Mouse (Mus musculus): ENCODE results near the gene Rbbp6.

The Rbbp6 gene

DNA sequence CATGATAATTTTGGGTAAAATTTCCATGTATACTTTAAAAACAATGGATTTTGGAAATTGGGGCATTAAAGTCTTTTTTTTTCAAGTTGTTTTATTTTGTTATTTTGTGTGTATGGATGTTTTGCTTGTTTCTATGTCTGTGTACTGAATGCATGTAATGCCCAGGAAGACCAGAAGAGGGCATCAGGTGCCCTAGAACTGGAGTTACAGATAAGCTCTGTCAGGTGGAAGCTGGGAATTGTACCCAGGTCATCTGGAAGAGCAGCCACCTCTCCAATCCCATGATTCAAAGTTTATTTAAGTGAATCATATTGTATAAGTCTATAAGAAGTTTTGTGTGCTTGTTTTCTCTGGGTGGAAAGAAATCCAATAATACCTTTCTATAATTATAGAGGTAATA, 73.8 kb downstream of the Rbbp6 start:
- in situ Hi-C loops (cut with MboI, MseI) = no loop called here

DNA sequence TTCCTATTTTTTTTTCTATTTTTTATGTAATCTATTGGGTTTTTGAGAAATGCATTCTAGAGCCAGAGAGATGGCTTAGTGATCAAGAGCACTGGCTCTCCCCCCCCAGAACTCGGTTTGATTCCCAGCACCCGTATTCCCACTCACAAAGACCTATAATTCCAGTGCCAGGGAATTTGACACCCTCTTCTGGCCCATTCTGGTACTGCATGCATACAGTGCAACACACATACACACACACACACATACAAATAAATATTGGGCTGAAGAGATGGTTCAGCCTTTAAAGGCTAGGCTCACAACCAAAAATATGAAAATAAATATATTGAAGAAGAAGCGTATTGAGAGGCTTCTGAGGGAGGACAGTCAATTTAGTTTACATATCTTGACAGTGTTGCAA, 79.7 kb downstream of the Rbbp6 start:
- in situ Hi-C loops (cut with MboI, MseI) = no loop called here

DNA sequence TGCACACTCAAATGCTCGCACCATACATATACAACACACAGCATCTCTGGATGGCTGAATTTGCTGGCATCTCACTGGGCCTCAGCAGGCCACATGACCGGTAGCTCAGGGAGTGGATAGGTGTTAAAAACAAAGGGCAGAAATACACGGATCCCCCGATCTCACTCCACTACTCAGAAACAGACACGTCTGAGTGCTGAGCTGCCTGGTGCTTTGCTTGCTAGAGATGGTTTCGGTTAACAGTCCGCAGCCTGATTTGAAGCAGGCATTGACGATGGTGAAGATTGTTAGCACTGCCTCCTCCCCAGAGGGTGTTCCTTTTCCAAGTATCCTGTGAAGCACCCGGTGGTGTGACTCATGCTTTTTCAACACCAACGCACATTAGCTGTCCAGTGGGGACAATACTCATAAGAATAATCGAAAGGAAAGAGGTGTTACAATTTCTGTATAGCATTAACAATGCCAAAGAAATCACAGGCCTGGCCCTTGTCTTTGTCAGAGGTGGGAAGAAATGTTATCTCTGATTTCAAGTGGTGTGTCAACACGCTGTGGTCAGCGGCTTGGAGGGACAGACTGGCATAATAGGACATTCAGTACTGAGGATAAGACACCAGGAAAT, 81.1 kb downstream of the Rbbp6 start:
- in situ Hi-C loops (cut with MboI, MseI) = no loop called here
